Mouse (Mus musculus): ENCODE data around the gene Ccna2.

- TF ChIP-seq CTCF (IDR thresholded peaks at IDR 0.05; ENCODE audit: control insufficient read depth, insufficient read depth, low read length) (no peak), POLR2A (IDR thresholded peaks at IDR 0.05; ENCODE audit: borderline replicate concordance, control insufficient read depth, low read depth, low read length) (no peak)
Measured at GRCm38 (mm10) chr3:36605894-36606783, 34.2 kb upstream of the Ccna2 start.

All from bone marrow, adult 2 months (tissue).